Mouse (Mus musculus) ES-E14 (cell line): ENCODE data around the gene Gnaz. TPM values are rescaled to one million over a fixed set of nuclear protein-coding genes. Genes with fewer than 3 reads are reported as not detected.

Experiments used
- DNase-seq: peaks from one replicate; pipeline ENCODE4 v3.0.0-alpha.2; 2013; ENCODE audit warnings: low read depth, low spot score
- H3K27ac ChIP-seq: 2 replicates; pipeline ENCODE4 v1.5.1; 2012; ENCODE audit warnings: low read depth, mild to moderate bottlenecking, low read length, moderate library complexity, mixed read lengths; ENCODE audit not compliant: poor library complexity, insufficient read depth, severe bottlenecking
- H3K36me3 ChIP-seq: 2 replicates; pipeline ENCODE4 v1.6.1; 2012; ENCODE audit warnings: mild to moderate bottlenecking, low read length, moderate library complexity, mixed read lengths; ENCODE audit not compliant: control insufficient read depth, poor library complexity, insufficient read depth, severe bottlenecking
- H3K4me1 ChIP-seq, 2 experiments: fragments of 150-350 bp in 1 of 2; sonication (generic) in 1 of 2; 2 replicates each; pipeline ENCODE4 v1.6.1; 2012; ENCODE audit warnings: low read length in 2 of 2, mild to moderate bottlenecking in 1 of 2, mixed read lengths in 1 of 2; ENCODE audit not compliant: control insufficient read depth in 2 of 2, insufficient read depth in 2 of 2, poor library complexity in 1 of 2
- H3K4me3 ChIP-seq, 2 experiments: fragments of 150-350 bp in 1 of 2; sonication (generic) in 1 of 2; 2 replicates each; pipeline ENCODE4 v1.5.1; 2012; ENCODE audit warnings: low read length in 2 of 2, low read depth in 1 of 2, mild to moderate bottlenecking in 1 of 2, mixed read lengths in 1 of 2; ENCODE audit not compliant: insufficient read depth in 1 of 2, poor library complexity in 1 of 2, severe bottlenecking in 1 of 2
- H3K9ac ChIP-seq: 2 replicates; pipeline ENCODE4 v1.6.1; 2012; ENCODE audit warnings: low read depth, mild to moderate bottlenecking, low read length, mixed read lengths; ENCODE audit not compliant: poor library complexity, insufficient read depth, severe bottlenecking
- H3K9me3 ChIP-seq: fragments of 150-350 bp; sonication (generic); 2 replicates; pipeline ENCODE4 v1.6.1; 2012; ENCODE audit warnings: low read depth, mild to moderate bottlenecking, low read length; ENCODE audit not compliant: control insufficient read depth, insufficient read depth
- CHD2 ChIP-seq: IDR thresholded peaks from 2 replicates; pipeline ENCODE4 v1.6.1; 2014; ENCODE audit warnings: mild to moderate bottlenecking, low read depth, low read length, inconsistent platforms
- HCFC1 ChIP-seq: IDR thresholded peaks from 2 replicates; pipeline ENCODE4 v1.6.1; 2012; ENCODE audit warnings: low read length, inconsistent platforms, borderline replicate concordance; ENCODE audit not compliant: insufficient read depth
- MAFK ChIP-seq: IDR thresholded peaks from 2 replicates; pipeline ENCODE4 v1.6.1; 2014; ENCODE audit warnings: mild to moderate bottlenecking, low read depth, low read length, inconsistent platforms; ENCODE audit not compliant: insufficient read depth
- ZC3H11A ChIP-seq: IDR thresholded peaks from 2 replicates; pipeline ENCODE4 v1.6.1; 2012; ENCODE audit warnings: low read depth, mild to moderate bottlenecking, inconsistent platforms, low read length, borderline replicate concordance
- ZNF384 ChIP-seq: IDR thresholded peaks from 2 replicates; pipeline ENCODE4 v1.6.1; 2012; ENCODE audit warnings: low read depth, low read length, inconsistent platforms
- in situ Hi-C, 2 experiments: fragments of 600-800 bp; cut with MboI; formaldehyde crosslinking; loops; one replicate each; pipeline ENCODE4 v1.15.1; 2025; ENCODE audit warnings: low sequenced_read_pairs in 2 of 2, inconsistent platforms in 1 of 2; ENCODE audit not compliant: unreplicated experiment in 2 of 2
- total RNA-seq: library from RNA; depleted of rRNA; stranded (reverse); fragments of 300-350 nt; gene quantifications from 2 replicates; pipeline ENCODE4 v1.2.3, GENCODE M21; 2012

Gnaz gene
- total RNA-seq, 1 experiment = 5.9 TPM

- in situ Hi-C loops = loop anchor here in 1 of 2 experiments (10.0 kb wide), 1 partner anchor 101 kb away; no protein-coding TSS in a partner anchor
- H3K9me3 ChIP-seq = no peaks in the 10 kb centered on the region
- TF ChIP-seq MAFK = no peak
- H3K4me1 ChIP-seq = no peaks in the 10 kb centered on the region
- no peak for DNase-seq
- H3K36me3 ChIP-seq = no peaks in the 10 kb centered on the region
- H3K4me3 ChIP-seq = no peak overlapping the region
- no peak overlapping the region for H3K9ac ChIP-seq
- no peak overlapping the region for H3K27ac ChIP-seq
These were observed 86.7 kb downstream of the Gnaz start for GRCm38 (mm10) chr10:75053655-75054054.

- Histone ChIP-seq H3K4me3 (no peak overlapping the region), H3K9me3 (no peaks in the 10 kb centered on the region), H3K9ac (no peak overlapping the region), H3K36me3 (no peaks in the 10 kb centered on the region), H3K4me1 (no peaks in the 10 kb centered on the region), H3K27ac (no peak overlapping the region)
- in situ Hi-C loops = loop anchor here in 1 of 2 experiments (10.0 kb wide), 1 partner anchor 101 kb away; no protein-coding TSS in a partner anchor
- TF ChIP-seq MAFK (no peak), ZNF384 (no peak), HCFC1 (no peak), ZC3H11A (no peak), CHD2 (no peak)
- no peak for DNase-seq
These were observed 87.1 kb downstream of the Gnaz start for GRCm38 (mm10) chr10:75054125-75054524.

GRCm38 (mm10) chr10:75055672-75056071, 88.7 kb downstream of the Gnaz start:
- Histone ChIP-seq H3K36me3 (no peaks in the 10 kb centered on the region), H3K27ac (no peak overlapping the region), H3K4me3 (no peak overlapping the region), H3K9ac (no peak overlapping the region), H3K4me1 (peaks cover 0 to 2% of the 10 kb centered on the region in 2 experiments; a peak in 1 of 4 replicates), H3K9me3 (no peaks in the 10 kb centered on the region)
- DNase-seq = no peak
- in situ Hi-C loops = loop anchor here in 1 of 2 experiments (10.0 kb wide), 1 partner anchor 99 kb away; no protein-coding TSS in a partner anchor
- no peak for TF ChIP-seq ZNF384
- TF ChIP-seq MAFK = no peak
- TF ChIP-seq CHD2 = no peak
- TF ChIP-seq HCFC1 = no peak
- TF ChIP-seq ZC3H11A = no peak

GRCm38 (mm10) chr10:75056255-75056654, 89.3 kb downstream of the Gnaz start:
- Histone ChIP-seq H3K9ac (no peak overlapping the region), H3K4me3 (no peak overlapping the region), H3K9me3 (no peaks in the 10 kb centered on the region), H3K4me1 (peaks cover 0 to 2% of the 10 kb centered on the region in 2 experiments; a peak in 1 of 4 replicates), H3K36me3 (no peaks in the 10 kb centered on the region), H3K27ac (no peak overlapping the region)
- in situ Hi-C loops = loop anchor here in 1 of 2 experiments (10.0 kb wide), 1 partner anchor 99 kb away; no protein-coding TSS in a partner anchor
- TF ChIP-seq CHD2 (no peak), ZC3H11A (no peak), HCFC1 (no peak), MAFK (no peak)
- no peak for DNase-seq

- Histone ChIP-seq H3K9me3 (no peaks in the 10 kb centered on the region), H3K4me3 (no peak overlapping the region), H3K9ac (no peak overlapping the region), H3K4me1 (peaks cover 0 to 7% of the 10 kb centered on the region in 2 experiments; a peak in 2 of 4 replicates), H3K36me3 (no peaks in the 10 kb centered on the region), H3K27ac (no peak overlapping the region)
- no peak for DNase-seq
- TF ChIP-seq CHD2 = no peak
- TF ChIP-seq ZC3H11A = no peak
- TF ChIP-seq MAFK = no peak
- TF ChIP-seq ZNF384 = no peak
- TF ChIP-seq HCFC1 = no peak
- in situ Hi-C loops = loop anchor here in 1 of 2 experiments (10.0 kb wide), 1 partner anchor 96 kb away; no protein-coding TSS in a partner anchor
These were observed 91.4 kb downstream of the Gnaz start for GRCm38 (mm10) chr10:75058336-75058735.
